Mouse (Mus musculus) heart, embryonic 15.5 days (tissue): ENCODE results near the gene Fbxl14. TPM values are rescaled to one million over a fixed set of nuclear protein-coding genes. Genes with fewer than 3 reads are reported as not detected.

Experiments
- ATAC-seq: fragments of 200-750 bp; cut with Nextera tagmentation; replicated peaks from 2 replicates; pipeline ENCODE4 v1.8.0; 2017; ENCODE audit warnings: low read depth, moderate TSS enrichment; ENCODE audit not compliant: insufficient number of reproducible peaks, insufficient read depth, low FRiP score
- H3K27ac ChIP-seq: fragments of 300-500 bp; sonication (generic); 2 replicates; pipeline ENCODE4 v1.5.1; 2015; ENCODE audit warnings: mild to moderate bottlenecking, inconsistent platforms
- H3K27me3 ChIP-seq: fragments of 300-500 bp; sonication (generic); 2 replicates; pipeline ENCODE4 v1.6.1; 2015; ENCODE audit warnings: inconsistent platforms
- H3K36me3 ChIP-seq: fragments of 300-500 bp; sonication (generic); 2 replicates; pipeline ENCODE4 v1.6.1; 2015; ENCODE audit warnings: mild to moderate bottlenecking, inconsistent platforms
- H3K4me1 ChIP-seq: fragments of 300-500 bp; sonication (generic); replicated peaks from 2 replicates; pipeline ENCODE4 v1.6.1; 2015; ENCODE audit warnings: inconsistent platforms
- H3K4me2 ChIP-seq: fragments of 300-500 bp; sonication (generic); 2 replicates; pipeline ENCODE4 v1.6.1; 2015; ENCODE audit warnings: inconsistent platforms, mild to moderate bottlenecking, moderate library complexity
- H3K4me3 ChIP-seq: fragments of 300-500 bp; sonication (generic); 2 replicates; pipeline ENCODE4 v1.5.1; 2015; ENCODE audit warnings: mild to moderate bottlenecking, inconsistent platforms
- H3K9ac ChIP-seq: fragments of 300-500 bp; sonication (generic); 2 replicates; pipeline ENCODE4 v1.6.1; 2015; ENCODE audit warnings: mild to moderate bottlenecking, inconsistent platforms
- H3K9me3 ChIP-seq: fragments of 300-500 bp; sonication (generic); replicated peaks from 2 replicates; pipeline ENCODE4 v1.6.1; 2016; ENCODE audit warnings: inconsistent platforms
- WGBS: fragments of 180-500 bp; shearing (Covaris S2); methylation state at CpG from one replicate; pipeline ENCODE4 v1.1.7; 2015; ENCODE audit warnings: mixed read lengths; 5-methylcytosine and 5-hydroxymethylcytosine counted together
- polyA plus RNA-seq: library from polyadenylated mRNA; unstranded; fragments of >200 nt; fragmentation: Nextera tagmentation; extraction: Ambion mirVana; gene quantifications from 2 replicates; pipeline ENCODE4 v1.2.1, GENCODE M21; 2015

Gene Fbxl14
- polyA plus RNA-seq, 1 experiment from 2014 or later: 2.7 TPM

GRCm38 (mm10) chr6:119526498-119526897 lies 47.0 kb downstream of the Fbxl14 start:
- ATAC-seq: no peak
- no peak overlapping the region for H3K4me2 ChIP-seq
- WGBS: 66% methylated on average over 5 of the region's 5 CpGs

GRCm38 (mm10) chr6:119529659-119530058 lies 50.2 kb downstream of the Fbxl14 start:
- Histone ChIP-seq H3K9ac (no peak overlapping the region), H3K27ac (no peak overlapping the region), H3K4me1 (peaks cover 9% of the 10 kb centered on the region; the same call in 1 of the 2 replicates), H3K4me2 (no peak overlapping the region), H3K36me3 (no peaks in the 10 kb centered on the region), H3K4me3 (no peak overlapping the region), H3K27me3 (no peaks in the 10 kb centered on the region), H3K9me3 (no peaks in the 10 kb centered on the region)
- ATAC-seq: no peak
- 78% methylated on average over 3 of the region's 3 CpGs for WGBS

More at GRCm38 (mm10) chr6:119526498-119526897, 47.0 kb downstream of the Fbxl14 start:
- no peaks in the 10 kb centered on the region for H3K27me3 ChIP-seq
- no peak overlapping the region for H3K27ac ChIP-seq
- H3K9me3 ChIP-seq: no peaks in the 10 kb centered on the region
- H3K9ac ChIP-seq: no peak overlapping the region
- no peak overlapping the region for H3K4me3 ChIP-seq
- no peaks in the 10 kb centered on the region for H3K36me3 ChIP-seq
- peaks cover 23% of the 10 kb centered on the region for H3K4me1 ChIP-seq

Other genes with a start within 250 kb of the Fbxl14 start
- gene Cacna2d4, start 243.1 kb upstream of the Fbxl14 start, polyA plus RNA-seq: 0.32 TPM in 1 of 2 replicates, not detected in the other
- gene Lrtm2, start 148.9 kb upstream of the Fbxl14 start, polyA plus RNA-seq: 0.10 and 0.25 TPM in 2 replicates
- 31.2 and 33.9 TPM in 2 replicates for gene Adipor2, start 62.0 kb upstream of the Fbxl14 start, polyA plus RNA-seq
- gene Wnt5b, start 64.7 kb downstream of the Fbxl14 start, polyA plus RNA-seq: 5.8 and 8.0 TPM in 2 replicates